Mouse (Mus musculus) kidney, adult 10 weeks (tissue): ENCODE results near the gene Morn1. TPM values are rescaled to one million over a fixed set of nuclear protein-coding genes. Genes with fewer than 3 reads are reported as not detected.

ENCODE experiments used
- polyA plus RNA-seq: library from polyadenylated mRNA; stranded (reverse); fragments of 350-450 nt; fragmentation: Illumina TruSeq; extraction: RNeasy Lipid Tissue Mini Kit (QIAGEN cat#74804); gene quantifications from one replicate; pipeline ENCODE4 v1.2.3, GENCODE M21; 2014; ENCODE audit warnings: low read depth, low replicate concordance

The Morn1 gene
- polyA plus RNA-seq = 0.85 TPM

GRCm38 (mm10) chr4:155086108-155087024 is at the start of gene Morn1, which contains the start of gene Rer1:
Morn1 (plus strand) TSS chr4:155086577.
Rer1 (minus strand) TSS chr4:155086382.

GRCm38 (mm10) chr4:155056724-155057123 is 29.7 kb upstream of the Morn1 start, which contains the start of gene Plch2:
Plch2 (minus strand) TSS chr4:155056784.

GRCm38 (mm10) chr4:155066834-155067522 is 19.4 kb upstream of the Morn1 start, which contains the start of gene Pex10:
Pex10 (plus strand) TSS chr4:155067016.

Other genes starting within 250 kb of the Morn1 start
- not detected for gene Ttc34, start 249.1 kb upstream of the Morn1 start, polyA plus RNA-seq
- gene Mmel1, start 217.0 kb upstream of the Morn1 start, polyA plus RNA-seq = not detected
- 1.5 TPM for gene Fam213b, start 187.4 kb upstream of the Morn1 start, polyA plus RNA-seq
- gene Tnfrsf14, start 158.0 kb upstream of the Morn1 start, polyA plus RNA-seq = not detected
- gene Hes5, start 125.7 kb upstream of the Morn1 start, polyA plus RNA-seq = not detected
- gene Pank4, start 122.5 kb upstream of the Morn1 start, polyA plus RNA-seq = 3.4 TPM
- not detected for gene Plch2, start 29.8 kb upstream of the Morn1 start, polyA plus RNA-seq
- gene Pex10, start 19.6 kb upstream of the Morn1 start, polyA plus RNA-seq = 3.3 TPM
- 312 TPM for gene Rer1, start 195 bp upstream of the Morn1 start, polyA plus RNA-seq
- gene Ski, start 136.0 kb downstream of the Morn1 start, polyA plus RNA-seq = 44.5 TPM
- 0.49 TPM for gene Faap20, start 163.2 kb downstream of the Morn1 start, polyA plus RNA-seq